Mouse (Mus musculus): ENCODE measurements around the gene Rfx7. TPM values are rescaled to one million over a fixed set of nuclear protein-coding genes. Genes with fewer than 3 reads are reported as not detected.
A peak's percentile ranks its signal among the peaks of the same experiment; 100 is the strongest.
"Not testable (repeated sequence)": the region's sequence is repeated elsewhere in the genome, so short reads cannot be mapped to it uniquely, and the experiment has no call there.

Rfx7 gene
- polyA plus RNA-seq, 1 experiment = 54.6 TPM

DNA sequence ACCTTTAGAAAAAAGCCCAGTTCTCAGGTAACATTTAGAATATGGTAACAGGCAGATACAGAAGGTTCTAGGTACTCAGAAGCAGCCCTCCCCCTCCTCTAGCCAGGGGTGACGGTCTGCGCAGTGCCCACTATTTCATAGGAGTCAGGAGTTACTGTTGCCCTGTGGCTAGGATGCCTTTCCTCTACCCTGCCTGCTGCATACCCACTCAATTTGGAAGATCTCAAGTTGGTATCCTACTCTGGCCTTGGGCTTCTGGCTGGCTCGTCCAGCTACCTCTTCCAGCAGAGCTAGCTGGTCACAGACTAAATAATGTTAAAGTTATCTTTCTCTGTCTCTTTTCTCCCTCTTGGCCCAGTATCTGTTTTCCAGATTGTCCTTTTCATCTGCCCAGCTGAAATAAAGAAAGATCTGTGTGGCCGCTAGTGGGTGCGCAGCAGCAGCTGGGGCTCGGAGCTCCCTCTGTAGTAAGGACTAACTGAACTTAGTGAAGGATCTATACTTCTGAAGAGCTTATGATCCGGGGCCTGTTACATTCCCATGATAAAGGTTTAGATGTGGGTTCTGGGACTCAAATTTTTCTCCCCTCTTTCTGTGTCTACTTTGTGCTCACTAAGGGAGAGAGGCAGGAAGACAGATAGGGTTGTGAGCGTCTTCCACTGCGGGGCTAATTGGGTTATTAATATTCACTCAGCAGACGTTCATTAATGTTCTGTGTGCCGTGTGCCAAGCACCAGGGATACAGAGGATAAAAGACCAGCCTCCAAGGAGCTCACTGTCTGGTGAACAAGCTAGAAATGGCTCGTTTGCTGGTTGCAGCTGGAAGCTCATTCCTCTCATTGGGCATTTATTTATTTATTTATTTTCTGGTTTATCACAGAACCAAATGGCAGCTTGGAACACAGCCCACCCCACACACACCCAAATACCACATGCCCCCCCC lies 132.6 kb downstream of the Rfx7 start:
- Histone ChIP-seq H3K9ac (ENCODE audit: low read depth, poor library complexity, severe bottlenecking) (peak overlapping the region; percentile 99), H3K4me3 (ENCODE audit: low read depth, low read length) (peak overlapping the region; percentile 75), H3K36me3 (ENCODE audit: control insufficient read depth, insufficient read depth, low read length, poor library complexity, severe bottlenecking) (peaks cover 52% of the 10 kb centered on the region), H3K27ac (ENCODE audit: insufficient read depth, low read length) (0 out of 2 replicates have a peak overlapping the region, but pooled peaks have one; percentile 20), H3K27me3 (ENCODE audit: control insufficient read depth, insufficient read depth, low read length, poor library complexity, severe bottlenecking) (no peaks in the 10 kb centered on the region), H3K4me1 (ENCODE audit: control insufficient read depth, insufficient read depth, low read length) (no peaks in the 10 kb centered on the region), H3K9me3 (replicated peaks; ENCODE audit: control insufficient read depth, insufficient read depth, low read length, poor library complexity, severe bottlenecking) (no peaks in the 10 kb centered on the region)
- TF ChIP-seq EP300 (IDR thresholded peaks at IDR 0.05; ENCODE audit: insufficient read depth, low read depth, low read length) (no peak), CTCF (IDR thresholded peaks at IDR 0.05; ENCODE audit: low read depth, low read length) (peak; percentile 2), POLR2A (IDR thresholded peaks at IDR 0.05; ENCODE audit: insufficient read depth, low read length) (no peak)

DNA sequence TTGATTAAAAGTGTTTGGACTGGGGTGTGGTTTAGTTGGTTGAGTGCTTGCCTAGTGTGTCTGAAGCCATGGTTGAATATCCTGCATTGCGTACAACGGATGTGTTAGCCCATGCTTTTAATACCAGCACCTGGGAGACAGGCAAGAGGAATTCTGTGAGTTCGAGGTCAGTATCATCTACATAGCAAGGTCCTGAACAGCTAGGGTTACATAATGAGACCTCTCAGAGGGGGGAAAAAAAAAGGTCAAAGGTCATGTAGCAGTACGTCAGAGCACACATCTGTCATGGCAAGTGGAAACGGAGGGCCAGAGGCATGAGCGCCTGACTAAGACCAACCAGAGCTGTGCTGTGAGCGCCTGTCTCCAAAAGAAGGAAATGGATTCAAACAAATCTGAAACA lies 133.5 kb downstream of the Rfx7 start:
- H3K4me1 ChIP-seq (ENCODE audit: control insufficient read depth, insufficient read depth, low read length) = no peaks in the 10 kb centered on the region
- peaks cover 61% of the 10 kb centered on the region for H3K36me3 ChIP-seq (ENCODE audit: control insufficient read depth, insufficient read depth, low read length, poor library complexity, severe bottlenecking)
- H3K9me3 ChIP-seq (replicated peaks; ENCODE audit: control insufficient read depth, insufficient read depth, low read length, poor library complexity, severe bottlenecking) = no peaks in the 10 kb centered on the region
- no peaks in the 10 kb centered on the region for H3K27me3 ChIP-seq (ENCODE audit: control insufficient read depth, insufficient read depth, low read length, poor library complexity, severe bottlenecking)
- no peak overlapping the region for H3K27ac ChIP-seq (ENCODE audit: insufficient read depth, low read length)
- 0 out of 2 replicates have a peak overlapping the region, but pooled peaks have one; percentile 30 for H3K4me3 ChIP-seq (ENCODE audit: low read depth, low read length)
- H3K9ac ChIP-seq (ENCODE audit: low read depth, poor library complexity, severe bottlenecking) = peak overlapping the region; percentile 99
- TF ChIP-seq CTCF (IDR thresholded peaks at IDR 0.05; ENCODE audit: low read depth, low read length) (no peak), EP300 (IDR thresholded peaks at IDR 0.05; ENCODE audit: insufficient read depth, low read depth, low read length) (no peak), POLR2A (IDR thresholded peaks at IDR 0.05; ENCODE audit: insufficient read depth, low read length) (no peak)

DNA sequence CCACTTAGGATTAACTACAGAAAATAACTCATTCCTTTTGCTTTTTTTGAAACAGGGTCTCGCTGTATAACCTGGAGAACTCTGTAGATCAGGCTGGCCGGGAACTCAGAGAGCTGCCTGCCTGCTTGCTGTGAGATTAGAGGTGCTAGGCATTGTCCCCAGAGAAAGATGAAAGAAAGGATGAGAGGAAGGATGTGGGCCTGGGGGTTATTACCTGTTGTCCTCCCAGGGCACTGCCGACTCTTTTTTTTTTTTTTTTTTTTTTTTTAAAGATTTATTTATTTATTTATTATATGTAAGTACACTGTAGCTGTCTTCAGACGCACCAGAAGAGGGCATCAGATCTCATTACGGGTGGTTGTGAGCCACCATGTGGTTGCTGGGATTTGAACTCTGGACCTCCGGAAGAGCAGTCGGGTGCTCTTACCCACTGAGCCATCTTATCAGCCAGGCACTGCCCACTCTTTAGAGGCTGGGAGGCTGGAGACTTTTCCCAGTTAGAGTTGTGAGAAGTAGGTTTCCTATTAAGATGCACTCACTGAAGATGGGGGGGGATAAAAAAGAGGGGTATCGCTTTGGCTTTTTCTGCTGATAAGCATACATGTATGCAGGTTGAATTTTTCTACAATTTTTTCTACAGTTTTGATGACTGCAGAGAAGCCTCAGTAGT lies 134.4 kb downstream of the Rfx7 start:
- Histone ChIP-seq H3K36me3 (ENCODE audit: control insufficient read depth, insufficient read depth, low read length, poor library complexity, severe bottlenecking) (peaks cover 65% of the 10 kb centered on the region), H3K9ac (ENCODE audit: low read depth, poor library complexity, severe bottlenecking) (peak overlapping the region; percentile 99)
- not testable (repeated sequence) for H3K4me1 ChIP-seq (ENCODE audit: control insufficient read depth, insufficient read depth, low read length); H3K9me3 ChIP-seq (replicated peaks; ENCODE audit: control insufficient read depth, insufficient read depth, low read length, poor library complexity, severe bottlenecking); H3K27me3 ChIP-seq (ENCODE audit: control insufficient read depth, insufficient read depth, low read length, poor library complexity, severe bottlenecking); H3K4me3 ChIP-seq (ENCODE audit: low read depth, low read length); H3K27ac ChIP-seq (ENCODE audit: insufficient read depth, low read length)

- no peak overlapping the region for H3K9ac ChIP-seq (ENCODE audit: low read depth, poor library complexity, severe bottlenecking)
- H3K36me3 ChIP-seq (ENCODE audit: control insufficient read depth, insufficient read depth, low read length, poor library complexity, severe bottlenecking) = peaks cover 70% of the 10 kb centered on the region
- no peak overlapping the region for H3K4me3 ChIP-seq (ENCODE audit: low read depth, low read length)
- TF ChIP-seq EP300 (IDR thresholded peaks at IDR 0.05; ENCODE audit: insufficient read depth, low read depth, low read length) (no peak), POLR2A (IDR thresholded peaks at IDR 0.05; ENCODE audit: insufficient read depth, low read length) (no peak), CTCF (IDR thresholded peaks at IDR 0.05; ENCODE audit: low read depth, low read length) (no peak)
- no peaks in the 10 kb centered on the region for H3K9me3 ChIP-seq (replicated peaks; ENCODE audit: control insufficient read depth, insufficient read depth, low read length, poor library complexity, severe bottlenecking)
- H3K4me1 ChIP-seq (ENCODE audit: control insufficient read depth, insufficient read depth, low read length) = no peaks in the 10 kb centered on the region
- H3K27me3 ChIP-seq (ENCODE audit: control insufficient read depth, insufficient read depth, low read length, poor library complexity, severe bottlenecking) = no peaks in the 10 kb centered on the region
- H3K27ac ChIP-seq (ENCODE audit: insufficient read depth, low read length) = no peak overlapping the region
Observed at GRCm38 (mm10) chr9:72667126-72667525, 135.1 kb downstream of the Rfx7 start.

DNA sequence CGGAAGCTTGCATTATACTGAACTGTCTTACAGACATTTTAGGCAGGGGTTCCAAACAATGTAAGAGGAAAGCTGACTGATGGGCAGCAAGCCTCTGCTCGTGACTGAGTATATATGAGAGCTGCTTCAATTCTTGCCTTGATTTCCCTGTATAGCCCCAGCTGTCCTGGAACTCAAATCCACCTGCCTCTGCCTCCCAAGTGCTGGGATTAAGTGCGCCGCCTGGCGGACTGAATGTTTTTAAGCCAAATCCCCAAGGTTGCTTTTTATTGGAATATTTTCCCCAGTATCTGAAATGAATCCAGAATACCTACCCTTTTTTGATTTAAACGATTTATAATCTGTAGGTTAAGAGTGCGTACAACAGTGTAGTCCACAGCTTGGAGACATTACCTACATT lies 137.3 kb downstream of the Rfx7 start:
- Histone ChIP-seq H3K9me3 (replicated peaks; ENCODE audit: control insufficient read depth, insufficient read depth, low read length, poor library complexity, severe bottlenecking) (no peaks in the 10 kb centered on the region), H3K4me3 (ENCODE audit: low read depth, low read length) (no peak overlapping the region), H3K27me3 (ENCODE audit: control insufficient read depth, insufficient read depth, low read length, poor library complexity, severe bottlenecking) (no peaks in the 10 kb centered on the region), H3K9ac (ENCODE audit: low read depth, poor library complexity, severe bottlenecking) (peak overlapping the region; percentile 13; the same call in 1 of the 2 replicates), H3K4me1 (ENCODE audit: control insufficient read depth, insufficient read depth, low read length) (no peaks in the 10 kb centered on the region), H3K27ac (ENCODE audit: insufficient read depth, low read length) (no peak overlapping the region), H3K36me3 (ENCODE audit: control insufficient read depth, insufficient read depth, low read length, poor library complexity, severe bottlenecking) (peaks cover 78% of the 10 kb centered on the region)
- peak; percentile 48 for TF ChIP-seq CTCF (IDR thresholded peaks at IDR 0.05; ENCODE audit: low read depth, low read length)
- no peak for TF ChIP-seq EP300 (IDR thresholded peaks at IDR 0.05; ENCODE audit: insufficient read depth, low read depth, low read length)

GRCm38 (mm10) chr9:72672361-72672760 lies 140.3 kb downstream of the Rfx7 start:
- H3K4me1 ChIP-seq (ENCODE audit: control insufficient read depth, insufficient read depth, low read length) = no peaks in the 10 kb centered on the region
- no peaks in the 10 kb centered on the region for H3K27me3 ChIP-seq (ENCODE audit: control insufficient read depth, insufficient read depth, low read length, poor library complexity, severe bottlenecking)
- no peaks in the 10 kb centered on the region for H3K9me3 ChIP-seq (replicated peaks; ENCODE audit: control insufficient read depth, insufficient read depth, low read length, poor library complexity, severe bottlenecking)
- no peak overlapping the region for H3K9ac ChIP-seq (ENCODE audit: low read depth, poor library complexity, severe bottlenecking)
- peaks cover 75% of the 10 kb centered on the region for H3K36me3 ChIP-seq (ENCODE audit: control insufficient read depth, insufficient read depth, low read length, poor library complexity, severe bottlenecking)
- TF ChIP-seq CTCF (IDR thresholded peaks at IDR 0.05; ENCODE audit: low read depth, low read length) (peak; percentile 93), EP300 (IDR thresholded peaks at IDR 0.05; ENCODE audit: insufficient read depth, low read depth, low read length) (no peak)
- no peak overlapping the region for H3K27ac ChIP-seq (ENCODE audit: insufficient read depth, low read length)
- no peak overlapping the region for H3K4me3 ChIP-seq (ENCODE audit: low read depth, low read length)

Other genes starting within 250 kb of the Rfx7 start
- 12.6 and 15.6 TPM in 2 replicates for gene Mns1, start 94.2 kb upstream of the Rfx7 start, polyA plus RNA-seq (2011; ENCODE audit: insufficient read depth, insufficient read length, low read depth, missing spikeins)
- 39.7 and 43.3 TPM in 2 replicates for gene Tex9, start 40.0 kb upstream of the Rfx7 start, polyA plus RNA-seq (2011; ENCODE audit: insufficient read depth, insufficient read length, low read depth, missing spikeins)
- 1,167 and 1,184 TPM in 2 replicates for gene Nedd4, start 130.1 kb downstream of the Rfx7 start, polyA plus RNA-seq (2011; ENCODE audit: insufficient read depth, insufficient read length, low read depth, missing spikeins)